Mouse (Mus musculus) frontal cortex, postnatal 14 days (tissue): Measurements from ENCODE around the gene Gm45021.
A peak's percentile ranks its signal among the peaks of the same experiment; 100 is the strongest.
"Not testable (repeated sequence)": the region's sequence is repeated elsewhere in the genome, so short reads cannot be mapped to it uniquely, and the experiment has no call there.

Experiments used
- DNase-seq, 2 experiments: peaks; one replicate each; pipeline ENCODE4 v3.0.0; 2022; ENCODE audit warnings: low spot score in 2 of 2

The Gm45021 gene

GRCm38 (mm10) chr6:48613464-48613863 lies 24.1 kb downstream of the Gm45021 start:
- no peak for DNase-seq

DNA sequence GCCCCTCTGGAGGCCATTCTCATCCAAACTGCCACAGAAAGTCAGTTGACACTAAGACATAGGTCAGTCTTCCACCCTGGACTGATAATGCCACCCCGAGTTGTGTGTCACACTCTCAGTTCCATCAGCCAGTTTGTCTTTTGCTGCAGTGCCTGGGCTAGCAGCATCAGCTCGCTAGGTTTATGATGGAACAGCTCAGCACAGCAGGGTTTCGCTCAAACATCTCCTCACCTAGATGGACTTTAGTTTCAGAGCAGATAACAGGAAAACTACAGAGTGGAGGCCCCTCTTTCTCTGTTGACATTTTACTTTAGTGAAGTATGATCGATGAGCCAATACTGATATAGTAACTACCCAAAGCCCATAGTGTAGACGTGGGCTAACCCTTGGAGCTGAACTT lies 25.3 kb downstream of the Gm45021 start:
- no peak for DNase-seq

- no peak for DNase-seq
Observed at GRCm38 (mm10) chr6:48620031-48620430, 30.6 kb downstream of the Gm45021 start.

- not testable (repeated sequence) for DNase-seq
Observed at GRCm38 (mm10) chr6:48622186-48622843, 32.9 kb downstream of the Gm45021 start.

- no peak for DNase-seq
Observed at GRCm38 (mm10) chr6:48623460-48623859, 34.0 kb downstream of the Gm45021 start.

- DNase-seq: no peak
Observed at GRCm38 (mm10) chr6:48626464-48626863, 37.1 kb downstream of the Gm45021 start, which contains the start of gene AI854703. TSS of gene AI854703 (plus strand) at chr6:48626764.

DNA sequence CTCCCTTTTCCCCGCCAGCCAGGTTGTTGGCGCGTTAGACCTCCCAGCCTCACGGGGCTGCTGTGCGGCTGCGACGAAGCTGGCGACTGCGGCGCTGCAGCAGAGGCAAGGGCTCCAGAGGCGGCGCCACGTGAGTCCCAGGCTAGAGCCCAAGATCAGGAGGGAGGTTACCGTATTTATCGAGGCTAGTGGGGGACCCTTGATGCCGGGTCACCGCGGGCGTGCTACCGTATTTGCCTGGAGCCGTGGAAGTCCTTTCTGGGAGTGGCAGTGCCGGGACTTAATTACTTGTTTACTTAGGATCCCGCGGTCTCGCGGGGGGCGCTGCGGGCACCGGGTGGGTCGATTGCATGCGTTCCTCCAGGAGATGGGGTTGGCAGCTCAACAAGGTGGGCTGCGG lies 37.6 kb downstream of the Gm45021 start:
- peak; percentile 39 to 49 for DNase-seq

DNA sequence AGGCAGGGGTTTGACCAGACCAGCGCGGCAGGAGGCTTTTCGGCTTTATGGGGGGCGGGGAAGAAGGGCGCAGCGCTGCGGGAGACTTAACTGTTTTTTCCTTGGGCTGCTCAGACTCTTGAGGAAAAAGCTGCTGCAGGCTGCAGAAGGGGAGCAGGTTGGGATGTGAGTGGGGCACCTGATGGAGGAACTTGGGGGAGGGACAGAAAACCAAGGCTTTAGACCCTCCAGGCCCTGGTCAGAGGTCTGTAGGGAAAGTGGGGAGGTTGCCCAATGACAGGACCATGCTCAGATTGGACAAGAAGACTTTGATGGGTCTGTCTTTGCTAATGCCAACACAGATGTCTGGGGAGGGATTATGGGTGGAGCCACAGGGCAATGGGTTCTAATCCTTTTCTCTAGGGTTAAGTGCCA lies 38.1 kb downstream of the Gm45021 start:
- DNase-seq: no peak

DNA sequence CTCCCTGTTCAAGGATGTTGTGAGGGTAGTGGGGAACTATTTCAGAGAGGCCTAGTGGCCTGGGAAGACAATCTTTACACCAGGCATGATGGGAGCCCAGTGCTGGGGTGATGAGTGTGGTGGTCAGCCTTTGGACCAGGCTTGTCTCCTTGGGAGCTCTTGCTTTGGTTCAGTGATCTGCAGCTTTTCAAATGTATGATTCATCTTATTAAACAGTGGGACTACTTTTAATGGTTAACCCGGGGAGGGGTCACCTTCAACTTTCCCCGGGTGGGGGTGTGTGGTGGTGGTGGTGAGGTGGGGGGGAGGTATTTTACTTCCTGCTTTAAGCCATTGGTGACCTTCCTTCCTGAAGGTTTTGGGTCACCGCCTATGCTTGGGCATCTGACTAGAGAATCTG lies 39.0 kb downstream of the Gm45021 start:
- DNase-seq: no peak

DNA sequence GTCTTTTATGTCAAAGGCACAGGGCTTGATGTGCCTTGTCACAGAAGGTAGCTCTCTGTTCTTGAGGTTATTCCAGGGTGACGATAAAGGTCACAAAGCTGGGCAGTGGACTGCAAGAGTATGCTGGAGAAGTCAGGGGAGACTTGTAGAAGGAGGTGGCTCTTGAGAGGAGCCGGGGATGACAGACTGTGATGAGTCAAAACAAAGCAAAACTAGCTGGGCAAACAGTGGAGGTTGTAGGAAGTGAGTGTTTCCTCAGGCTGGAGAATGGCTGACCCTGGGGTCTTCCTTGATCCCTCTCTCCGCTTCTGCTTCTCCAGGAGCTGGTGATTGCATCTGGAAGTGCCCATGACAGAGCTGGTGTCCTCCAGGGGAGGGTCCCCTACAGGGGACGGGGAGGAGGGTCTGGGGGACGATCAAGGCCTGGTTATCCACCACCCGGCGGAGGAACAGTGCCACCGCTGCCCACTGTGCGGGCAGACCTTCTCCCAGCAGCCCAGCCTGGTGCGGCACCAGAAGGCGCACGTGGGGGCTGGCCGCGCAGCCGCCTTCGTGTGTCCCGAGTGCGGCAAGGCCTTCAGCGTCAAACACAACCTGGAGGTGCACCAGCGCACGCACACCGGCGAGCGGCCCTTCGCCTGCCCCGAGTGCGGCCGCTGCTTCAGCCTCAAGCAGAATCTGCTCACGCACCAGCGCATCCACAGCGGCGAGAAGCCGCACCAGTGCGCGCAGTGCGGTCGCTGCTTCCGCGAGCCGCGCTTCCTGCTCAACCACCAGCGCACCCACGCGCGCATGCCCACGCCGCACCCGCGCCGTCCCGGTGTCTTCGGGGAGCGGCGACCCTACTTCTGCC lies 39.6 kb downstream of the Gm45021 start:
- DNase-seq: peak in 1 of 2 experiments; percentile 37

DNA sequence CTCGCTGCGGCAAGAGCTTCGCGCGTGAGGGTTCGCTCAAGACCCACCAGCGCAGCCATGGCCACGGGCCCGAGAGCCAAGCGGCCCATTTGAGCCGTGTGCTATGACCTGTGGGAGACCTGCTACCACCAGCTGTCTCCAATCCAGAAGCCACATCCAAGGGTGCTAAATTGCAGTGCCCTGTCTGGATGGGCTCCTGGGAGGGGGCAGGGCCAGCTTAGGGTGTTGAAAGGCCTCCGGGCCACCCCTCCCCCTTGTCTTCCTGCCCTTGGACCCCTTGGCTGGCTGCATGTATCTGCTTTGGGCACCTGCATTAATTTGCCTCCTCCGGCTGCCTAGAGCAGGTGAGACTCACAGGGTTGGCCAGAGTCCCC lies 40.2 kb downstream of the Gm45021 start:
- DNase-seq: no peak

DNA sequence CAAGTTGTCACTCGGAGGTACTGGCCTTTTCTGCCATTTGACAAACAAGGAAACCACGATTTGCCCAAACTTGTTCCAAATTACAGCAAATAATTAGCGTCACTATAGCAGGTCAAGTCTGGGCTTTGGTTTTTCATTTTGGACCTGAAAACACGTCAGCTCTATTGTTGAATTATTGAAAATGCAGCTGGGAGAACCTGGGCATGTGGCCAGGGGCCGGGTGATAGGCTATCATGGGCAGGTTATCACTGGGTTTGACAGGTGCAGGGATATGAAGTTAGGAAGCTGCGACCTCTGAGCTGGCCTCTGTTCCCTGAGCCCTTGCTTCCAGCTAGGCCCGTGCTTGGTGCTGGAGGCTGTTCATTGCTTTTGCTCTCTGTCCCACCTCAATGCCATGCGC lies 41.4 kb downstream of the Gm45021 start:
- no peak for DNase-seq

- DNase-seq: no peak
Observed at GRCm38 (mm10) chr6:48635105-48635504, 45.7 kb downstream of the Gm45021 start.

- no peak for DNase-seq
Observed at GRCm38 (mm10) chr6:48636515-48636914, 47.1 kb downstream of the Gm45021 start.

GRCm38 (mm10) chr6:48637811-48638500 lies 48.5 kb downstream of the Gm45021 start:
- DNase-seq: no peak

DNA sequence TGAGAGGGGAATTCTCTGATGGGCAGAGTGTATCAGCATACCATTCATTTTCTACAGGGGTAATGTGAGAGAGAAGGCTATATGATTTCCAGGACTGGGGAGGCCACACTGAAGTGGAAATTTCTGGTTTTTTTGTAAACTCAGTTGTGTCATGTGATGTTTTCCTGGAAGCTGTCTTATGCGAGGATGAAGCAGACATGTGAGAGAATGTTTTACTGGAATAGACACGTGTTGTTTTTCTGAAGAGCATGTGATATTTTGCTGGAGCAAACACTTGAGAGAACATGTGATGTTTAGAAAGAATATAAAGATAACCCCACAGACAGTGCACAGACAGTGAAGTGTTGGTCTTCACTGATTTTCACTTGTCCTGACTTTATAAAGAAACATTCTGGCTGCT lies 49.1 kb downstream of the Gm45021 start:
- DNase-seq: no peak

- no peak for DNase-seq
Observed at GRCm38 (mm10) chr6:48641391-48641790, 52.0 kb downstream of the Gm45021 start.

DNA sequence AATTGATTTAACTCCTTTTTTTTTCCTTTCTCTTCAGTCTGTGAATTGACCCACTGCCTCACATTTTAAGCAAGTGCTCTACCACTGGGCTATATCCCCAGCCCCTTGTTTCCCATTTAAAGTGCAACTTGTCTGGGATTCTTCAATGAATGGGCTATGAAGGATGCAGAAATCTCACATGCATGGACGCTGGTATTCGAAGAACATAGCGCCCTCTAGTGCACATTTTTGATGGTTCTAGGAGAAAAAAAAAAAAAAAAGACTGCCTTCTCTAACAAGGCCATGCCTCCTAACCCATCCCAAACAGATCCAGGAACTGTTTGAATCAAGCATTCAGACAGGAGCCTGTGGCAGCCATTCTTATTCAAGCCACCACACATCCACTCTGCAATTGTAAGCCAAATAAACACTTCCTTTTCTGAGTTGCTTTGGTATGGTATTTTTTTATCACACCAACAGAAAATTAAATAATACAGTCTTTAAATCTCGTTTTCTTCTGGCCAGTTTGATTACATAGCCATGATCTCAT lies 53.4 kb downstream of the Gm45021 start:
- no peak for DNase-seq

DNA sequence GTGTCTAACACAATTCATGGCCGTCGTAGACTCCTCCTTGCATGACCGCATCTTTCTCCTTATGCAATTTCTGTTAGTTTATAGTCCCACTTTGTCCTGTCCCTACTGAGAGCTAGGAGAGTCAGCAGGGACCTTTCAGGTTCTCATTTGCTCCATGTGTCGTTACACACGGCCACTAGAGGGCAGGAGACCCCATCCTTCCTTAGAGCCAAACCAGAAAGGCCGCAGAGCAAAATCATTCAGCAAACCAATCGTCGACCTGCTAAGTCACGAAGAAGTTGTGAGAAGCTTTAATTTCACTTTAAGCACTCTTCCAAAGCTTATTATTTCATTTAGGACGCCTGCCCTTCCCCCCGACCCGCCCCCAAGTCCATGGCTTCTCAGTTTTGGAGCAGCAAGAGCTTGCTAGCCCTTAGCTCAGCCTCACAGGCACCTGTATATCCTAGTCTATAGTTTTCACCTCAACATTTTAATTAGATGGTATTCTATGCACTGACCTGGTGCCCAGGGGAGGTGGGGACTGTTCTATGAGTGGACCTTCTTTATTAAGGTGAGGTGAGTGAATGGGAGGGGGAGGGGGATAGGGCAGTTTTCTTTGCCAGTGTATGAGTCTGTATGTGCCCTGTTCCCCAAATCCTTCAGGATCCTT lies 56.4 kb downstream of the Gm45021 start:
- DNase-seq: peak in 1 of 2 experiments; percentile 58

DNA sequence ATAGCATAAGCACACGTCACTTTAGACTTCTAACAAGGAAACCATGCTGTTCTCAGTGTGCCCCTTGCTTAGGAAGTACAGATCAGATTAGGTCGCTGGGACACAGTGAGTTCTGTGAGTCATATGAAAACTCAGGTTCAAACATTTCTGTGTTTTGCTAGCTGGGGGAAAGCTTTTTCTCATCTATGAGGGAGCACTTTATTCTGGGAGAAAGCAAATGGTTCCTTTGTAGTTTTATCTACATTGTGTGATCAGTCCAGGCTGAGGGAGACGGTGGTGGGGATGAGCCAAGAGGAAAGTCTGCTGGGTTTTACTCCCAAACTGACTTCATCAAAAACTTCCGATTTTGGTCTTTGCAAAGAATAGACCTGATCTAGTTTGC lies 56.9 kb downstream of the Gm45021 start:
- no peak for DNase-seq

- no peak for DNase-seq
Observed at GRCm38 (mm10) chr6:48646995-48647394, 57.6 kb downstream of the Gm45021 start, which contains the start of gene Gimap8. TSS of gene Gimap8 (plus strand) at chr6:48647234.

DNA sequence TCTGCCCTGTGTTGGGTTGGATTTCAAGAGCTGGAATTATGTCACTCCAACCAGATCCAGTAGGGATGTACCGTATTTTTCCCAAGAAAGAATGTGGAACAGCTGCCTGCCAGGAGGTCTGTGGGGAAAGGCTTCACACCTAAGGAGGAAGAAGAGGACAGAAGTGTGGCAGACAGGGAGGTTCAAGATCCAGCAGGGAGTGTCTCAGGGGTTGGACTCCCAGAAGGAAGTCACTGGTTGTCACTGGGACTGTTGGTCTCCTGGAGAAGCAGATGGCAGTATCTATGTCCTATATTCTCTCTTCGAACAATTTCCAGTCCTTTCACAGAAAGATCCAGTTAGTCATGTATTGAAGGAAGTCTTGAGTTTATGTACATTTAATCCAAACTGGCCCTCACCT lies 58.2 kb downstream of the Gm45021 start:
- no peak for DNase-seq
